Mouse (Mus musculus): ENCODE data around the gene Asic5. TPM values are rescaled to one million over a fixed set of nuclear protein-coding genes. Genes with fewer than 3 reads are reported as not detected.

The Asic5 gene
- polyA plus RNA-seq, 1 experiment from 2014 or later, result not detected

DNA sequence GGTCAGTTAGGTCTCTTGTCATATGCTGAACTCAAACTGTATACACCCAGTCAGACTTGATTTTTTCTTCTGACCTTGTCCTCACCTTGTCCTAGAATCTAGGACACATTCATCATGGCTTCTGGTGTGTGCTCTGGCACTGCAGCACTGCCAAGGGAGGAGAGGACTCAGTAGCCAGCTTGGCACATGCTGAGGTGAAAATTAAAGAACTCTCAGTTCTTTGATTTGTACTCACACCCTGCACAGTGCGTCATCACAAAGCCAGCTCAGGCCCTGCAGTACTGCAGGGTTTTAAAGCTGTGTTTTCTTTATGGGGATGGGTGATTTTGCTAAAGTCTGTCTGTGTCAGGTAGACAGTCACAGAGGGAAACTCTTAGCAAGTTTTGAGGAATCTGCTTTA, 45.2 kb downstream of the Asic5 start:
- Histone ChIP-seq H3K9ac (ENCODE audit: low read length) (no peak overlapping the region), H3K9me3 (ENCODE audit: control insufficient read depth, low read length) (no peaks in the 10 kb centered on the region), H3K36me3 (ENCODE audit: control insufficient read depth, insufficient read depth, low read length) (no peaks in the 10 kb centered on the region), H3K4me3 (ENCODE audit: low read depth, low read length) (no peak overlapping the region), H3K4me2 (ENCODE audit: low read depth) (no peak overlapping the region), H3K27ac (ENCODE audit: low read depth, low read length) (no peak overlapping the region), H3K4me1 (ENCODE audit: control insufficient read depth, insufficient read depth, low read length) (no peaks in the 10 kb centered on the region), H3K27me3 (ENCODE audit: control insufficient read depth, insufficient read depth, low read length) (no peaks in the 10 kb centered on the region)
- DNase-seq (ENCODE audit: low spot score) (no peak), ATAC-seq (ENCODE audit: insufficient read depth, low FRiP score, low TSS enrichment) (no peak)
- 78% methylated on average over 1 of the region's 1 CpGs for WGBS

DNA sequence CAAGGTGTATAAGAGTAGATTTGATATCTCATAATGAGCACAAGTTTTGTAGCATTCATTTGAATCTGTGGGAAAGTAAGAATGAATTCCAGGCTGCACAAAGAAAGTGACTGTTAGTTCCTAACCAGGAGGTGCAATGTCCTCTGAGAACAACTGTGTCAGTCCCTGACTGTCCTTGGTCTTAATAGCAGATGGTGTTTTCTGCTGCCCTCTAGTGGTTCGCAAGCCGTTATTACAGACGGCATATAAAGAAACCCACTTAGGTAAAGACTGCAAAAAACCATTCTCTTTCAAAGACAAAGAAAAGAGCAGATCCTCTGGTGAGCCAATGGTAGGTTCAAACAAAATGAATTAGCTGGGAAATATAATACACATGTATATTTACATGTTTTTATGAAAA, 47.1 kb downstream of the Asic5 start:
- Histone ChIP-seq H3K27ac (ENCODE audit: low read depth, low read length) (no peak overlapping the region), H3K4me1 (ENCODE audit: control insufficient read depth, insufficient read depth, low read length) (no peaks in the 10 kb centered on the region), H3K27me3 (ENCODE audit: control insufficient read depth, insufficient read depth, low read length) (no peaks in the 10 kb centered on the region), H3K9me3 (ENCODE audit: control insufficient read depth, low read length) (no peaks in the 10 kb centered on the region), H3K4me3 (ENCODE audit: low read depth, low read length) (no peak overlapping the region), H3K4me2 (ENCODE audit: low read depth) (no peak overlapping the region), H3K36me3 (ENCODE audit: control insufficient read depth, insufficient read depth, low read length) (no peaks in the 10 kb centered on the region), H3K9ac (ENCODE audit: low read length) (no peak overlapping the region)
- WGBS, result 4% methylated on average over 3 of the region's 3 CpGs
- ATAC-seq (ENCODE audit: insufficient read depth, low FRiP score, low TSS enrichment) (peak; percentile 72; the same call in 1 of the 2 replicates), DNase-seq (ENCODE audit: low spot score) (peak; percentile 27)

DNA sequence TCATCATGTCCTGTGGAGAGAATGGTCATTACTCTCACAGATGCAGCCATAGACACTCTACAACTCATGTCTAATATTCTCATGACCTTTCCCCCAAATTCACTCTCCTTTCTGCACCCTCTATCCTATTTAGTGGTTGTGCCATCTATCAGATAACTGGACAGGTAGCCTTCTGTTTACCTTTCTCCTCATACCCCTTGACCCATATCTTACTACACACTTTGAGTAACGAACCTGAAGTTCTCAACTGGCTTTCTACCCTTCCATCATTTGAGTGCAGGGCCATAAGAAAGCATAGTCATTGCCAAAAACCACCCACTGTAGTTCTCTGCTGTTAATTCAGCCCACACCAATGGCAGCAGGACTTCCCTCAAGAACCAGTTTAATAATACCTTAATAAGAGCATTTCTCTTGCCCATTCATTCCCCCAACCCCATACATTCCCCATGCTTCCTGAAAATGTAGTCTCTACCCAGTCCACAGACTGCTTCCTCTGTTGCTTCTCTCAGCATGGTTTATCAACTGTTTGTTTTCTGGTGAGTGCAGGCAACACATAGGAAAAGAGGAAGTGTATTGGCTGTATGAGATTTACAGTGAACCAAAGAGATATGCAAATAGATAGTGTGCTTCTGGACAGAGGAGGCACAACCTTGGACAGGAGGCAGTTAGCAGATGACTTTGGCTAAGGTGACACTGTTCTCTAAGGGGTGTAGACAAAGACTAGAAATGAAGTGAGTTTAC, 48.1 kb downstream of the Asic5 start:
- Histone ChIP-seq H3K4me1 (ENCODE audit: control insufficient read depth, insufficient read depth, low read length) (no peaks in the 10 kb centered on the region), H3K9ac (ENCODE audit: low read length) (no peak overlapping the region), H3K27ac (ENCODE audit: low read depth, low read length) (no peak overlapping the region), H3K27me3 (ENCODE audit: control insufficient read depth, insufficient read depth, low read length) (no peaks in the 10 kb centered on the region), H3K4me3 (ENCODE audit: low read depth, low read length) (no peak overlapping the region), H3K4me2 (ENCODE audit: low read depth) (no peak overlapping the region), H3K9me3 (ENCODE audit: control insufficient read depth, low read length) (no peaks in the 10 kb centered on the region), H3K36me3 (ENCODE audit: control insufficient read depth, insufficient read depth, low read length) (no peaks in the 10 kb centered on the region)
- no peak for ATAC-seq (ENCODE audit: insufficient read depth, low FRiP score, low TSS enrichment)
- 78% methylated on average over 1 of the region's 1 CpGs for WGBS
- DNase-seq (ENCODE audit: low spot score), result no peak

DNA sequence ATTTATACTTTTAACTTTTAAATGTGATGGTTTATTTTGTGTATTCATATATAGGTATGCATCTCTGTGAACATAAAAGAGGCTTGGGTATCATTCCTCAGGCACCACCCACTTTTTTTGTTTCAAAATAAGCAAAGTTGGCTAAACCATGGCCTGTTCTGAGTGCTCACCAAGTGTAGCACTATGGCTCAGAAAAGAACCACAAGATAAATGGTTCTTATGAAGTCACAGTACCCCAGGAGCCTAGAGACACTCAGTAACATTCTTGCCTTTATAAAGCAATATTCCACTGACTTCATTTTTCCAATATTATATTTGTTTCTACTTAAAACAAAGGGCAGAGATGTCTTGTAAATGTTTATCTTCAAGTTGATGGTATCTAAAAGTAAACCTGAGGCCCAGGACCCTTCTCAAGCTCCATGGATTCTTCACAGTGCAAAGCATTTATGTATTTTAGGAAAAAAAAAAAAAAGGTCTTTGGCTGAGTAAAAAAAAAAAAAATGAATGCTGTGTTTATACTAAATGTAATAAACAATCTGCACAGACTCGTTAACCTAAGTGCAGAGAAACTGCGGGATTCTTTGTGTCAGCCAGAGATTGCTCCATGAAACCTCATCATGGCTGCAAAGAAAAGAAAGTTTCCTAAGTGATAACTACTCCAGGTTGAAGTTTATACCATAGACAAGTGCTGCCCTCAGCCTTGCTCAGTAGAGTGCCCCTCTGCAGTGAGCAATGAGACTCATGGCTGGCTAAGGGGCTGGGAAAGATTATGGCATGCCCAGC, 54.4 kb downstream of the Asic5 start:
- no peak for DNase-seq (ENCODE audit: low spot score)
- 82% methylated on average over 2 of the region's 2 CpGs for WGBS
- no peak overlapping the region for H3K9ac ChIP-seq (ENCODE audit: low read length)
- H3K4me3 ChIP-seq (ENCODE audit: low read depth, low read length), result no peak overlapping the region
- H3K4me1 ChIP-seq (ENCODE audit: control insufficient read depth, insufficient read depth, low read length), result no peaks in the 10 kb centered on the region
- no peaks in the 10 kb centered on the region for H3K9me3 ChIP-seq (ENCODE audit: control insufficient read depth, low read length)
- H3K27me3 ChIP-seq (ENCODE audit: control insufficient read depth, insufficient read depth, low read length), result no peaks in the 10 kb centered on the region
- no peak overlapping the region for H3K4me2 ChIP-seq (ENCODE audit: low read depth)
- no peaks in the 10 kb centered on the region for H3K36me3 ChIP-seq (ENCODE audit: control insufficient read depth, insufficient read depth, low read length)
- ATAC-seq (ENCODE audit: insufficient read depth, low FRiP score, low TSS enrichment), result no peak
- H3K27ac ChIP-seq (ENCODE audit: low read depth, low read length), result no peak overlapping the region

DNA sequence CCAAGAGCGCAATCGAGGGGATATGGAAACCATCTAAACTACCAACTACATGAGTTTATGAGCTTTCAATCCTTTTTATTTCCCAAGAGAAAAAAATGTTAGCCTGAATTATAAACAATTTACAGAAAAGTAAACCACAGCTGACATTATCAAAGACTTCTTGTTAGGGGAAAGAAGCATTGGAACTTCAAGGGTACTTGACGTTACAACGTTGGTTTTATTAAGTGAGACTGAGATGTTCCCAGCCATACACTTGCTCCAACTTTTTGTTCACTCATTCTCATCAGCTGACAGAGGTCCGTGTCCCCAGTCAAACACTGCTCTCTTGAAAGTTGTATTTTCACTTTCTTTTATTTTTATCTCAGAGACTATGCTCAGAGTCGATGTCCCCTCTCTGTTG, 61.6 kb downstream of the Asic5 start:
- H3K9me3 ChIP-seq (ENCODE audit: control insufficient read depth, low read length), result no peaks in the 10 kb centered on the region
- H3K4me2 ChIP-seq (ENCODE audit: low read depth), result no peak overlapping the region
- H3K4me3 ChIP-seq (ENCODE audit: low read depth, low read length), result no peak overlapping the region
- H3K27me3 ChIP-seq (ENCODE audit: control insufficient read depth, insufficient read depth, low read length), result no peaks in the 10 kb centered on the region
- H3K36me3 ChIP-seq (ENCODE audit: control insufficient read depth, insufficient read depth, low read length), result no peaks in the 10 kb centered on the region
- no peaks in the 10 kb centered on the region for H3K4me1 ChIP-seq (ENCODE audit: control insufficient read depth, insufficient read depth, low read length)
- ATAC-seq (ENCODE audit: insufficient read depth, low FRiP score, low TSS enrichment) (no peak), DNase-seq (ENCODE audit: low spot score) (no peak)
- H3K27ac ChIP-seq (ENCODE audit: low read depth, low read length), result no peak overlapping the region
- 88% methylated on average over 6 of the region's 6 CpGs for WGBS
- no peak overlapping the region for H3K9ac ChIP-seq (ENCODE audit: low read length)

DNA sequence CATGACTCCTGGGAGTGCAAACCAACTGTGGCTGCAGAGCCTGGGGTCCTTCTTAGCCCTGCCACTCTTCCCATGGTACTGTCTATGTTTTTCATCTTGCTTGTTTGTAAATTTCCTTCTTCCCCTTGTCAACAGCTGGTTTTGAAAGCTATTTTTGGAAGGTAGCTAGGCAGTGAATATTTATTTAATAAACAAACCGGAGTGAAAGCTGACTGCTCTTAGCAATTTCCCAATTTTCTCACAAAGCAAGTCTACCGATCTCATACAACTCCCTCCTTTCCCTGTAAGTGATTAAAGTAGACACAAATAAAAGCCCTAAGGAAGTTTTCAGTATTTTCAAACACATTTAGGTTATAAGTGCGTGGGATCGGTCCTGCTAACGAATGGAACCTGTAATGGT, 62.8 kb downstream of the Asic5 start:
- H3K27me3 ChIP-seq (ENCODE audit: control insufficient read depth, insufficient read depth, low read length), result no peaks in the 10 kb centered on the region
- no peaks in the 10 kb centered on the region for H3K9me3 ChIP-seq (ENCODE audit: control insufficient read depth, low read length)
- no peaks in the 10 kb centered on the region for H3K36me3 ChIP-seq (ENCODE audit: control insufficient read depth, insufficient read depth, low read length)
- DNase-seq (ENCODE audit: low spot score) (no peak), ATAC-seq (ENCODE audit: insufficient read depth, low FRiP score, low TSS enrichment) (no peak)
- 87% methylated on average over 5 of the region's 5 CpGs for WGBS
- no peaks in the 10 kb centered on the region for H3K4me1 ChIP-seq (ENCODE audit: control insufficient read depth, insufficient read depth, low read length)
- H3K4me2 ChIP-seq (ENCODE audit: low read depth), result no peak overlapping the region
- H3K4me3 ChIP-seq (ENCODE audit: low read depth, low read length), result no peak overlapping the region
- no peak overlapping the region for H3K9ac ChIP-seq (ENCODE audit: low read length)
- H3K27ac ChIP-seq (ENCODE audit: low read depth, low read length), result no peak overlapping the region

DNA sequence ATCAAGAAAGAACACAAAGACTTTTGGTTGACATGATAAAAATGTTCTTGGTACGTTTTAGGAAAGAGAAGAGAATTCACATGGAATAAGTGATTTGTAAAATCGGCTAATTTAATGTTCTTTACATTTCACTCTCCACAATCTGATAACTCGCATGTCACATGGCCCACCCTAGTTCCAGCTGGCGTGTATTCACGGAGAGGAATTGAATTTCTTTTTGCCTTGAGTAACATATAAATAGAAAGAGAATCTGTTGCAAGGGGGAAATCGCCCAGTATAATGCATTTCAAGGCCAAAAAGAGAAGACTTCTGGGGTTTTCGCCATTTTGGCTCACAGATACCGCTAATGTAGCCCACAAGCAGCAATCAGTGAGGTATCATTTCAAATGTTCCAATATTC, 64.0 kb downstream of the Asic5 start:
- H3K4me1 ChIP-seq (ENCODE audit: control insufficient read depth, insufficient read depth, low read length), result no peaks in the 10 kb centered on the region
- 90% methylated on average over 8 of the region's 8 CpGs for WGBS
- H3K27me3 ChIP-seq (ENCODE audit: control insufficient read depth, insufficient read depth, low read length), result no peaks in the 10 kb centered on the region
- H3K4me2 ChIP-seq (ENCODE audit: low read depth), result no peak overlapping the region
- H3K4me3 ChIP-seq (ENCODE audit: low read depth, low read length), result no peak overlapping the region
- ATAC-seq (ENCODE audit: insufficient read depth, low FRiP score, low TSS enrichment), result no peak
- DNase-seq (ENCODE audit: low spot score), result no peak
- no peaks in the 10 kb centered on the region for H3K9me3 ChIP-seq (ENCODE audit: control insufficient read depth, low read length)
- no peak overlapping the region for H3K27ac ChIP-seq (ENCODE audit: low read depth, low read length)
- no peak overlapping the region for H3K9ac ChIP-seq (ENCODE audit: low read length)
- H3K36me3 ChIP-seq (ENCODE audit: control insufficient read depth, insufficient read depth, low read length), result no peaks in the 10 kb centered on the region

DNA sequence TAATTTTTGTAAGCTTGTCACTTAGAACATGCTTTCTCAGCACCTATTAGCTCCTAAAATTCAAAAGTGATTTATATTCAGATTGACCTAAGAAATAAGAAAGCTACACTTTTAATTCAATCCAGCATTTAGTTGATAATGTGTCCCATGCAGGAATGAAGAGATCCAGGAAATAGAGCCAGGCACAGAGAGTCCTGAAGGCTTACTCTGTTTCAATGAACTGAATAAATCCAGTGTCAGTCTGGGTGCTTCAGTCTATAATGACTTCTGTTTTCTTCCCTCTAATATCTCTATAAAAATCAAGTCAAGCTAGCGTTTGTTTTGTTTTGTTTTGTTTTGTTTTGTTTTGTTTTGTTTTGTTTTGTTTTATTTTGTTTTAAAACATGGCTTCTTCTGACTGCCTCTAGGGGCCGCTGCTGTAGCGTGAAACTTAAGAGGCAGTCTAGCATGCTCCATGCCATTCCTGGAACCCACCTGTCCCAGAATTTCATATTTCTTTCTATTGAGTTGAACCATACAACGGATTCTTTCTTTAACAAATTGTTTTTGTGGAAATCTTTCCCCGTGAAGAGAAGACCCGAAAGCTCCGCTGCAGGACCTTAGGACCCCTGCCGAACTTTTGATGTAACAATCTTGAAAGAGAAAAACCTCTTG, 65.1 kb downstream of the Asic5 start:
- WGBS, result 34% methylated on average over 8 of the region's 8 CpGs
- no peak overlapping the region for H3K4me2 ChIP-seq (ENCODE audit: low read depth)
- ATAC-seq (ENCODE audit: insufficient read depth, low FRiP score, low TSS enrichment), result 0 out of 2 replicates have a peak, but pooled peaks have one; percentile 50
- no peaks in the 10 kb centered on the region for H3K36me3 ChIP-seq (ENCODE audit: control insufficient read depth, insufficient read depth, low read length)
- H3K9me3 ChIP-seq (ENCODE audit: control insufficient read depth, low read length), result no peaks in the 10 kb centered on the region
- no peak overlapping the region for H3K27ac ChIP-seq (ENCODE audit: low read depth, low read length)
- H3K9ac ChIP-seq (ENCODE audit: low read length), result no peak overlapping the region
- H3K27me3 ChIP-seq (ENCODE audit: control insufficient read depth, insufficient read depth, low read length), result no peaks in the 10 kb centered on the region
- no peak overlapping the region for H3K4me3 ChIP-seq (ENCODE audit: low read depth, low read length)
- H3K4me1 ChIP-seq (ENCODE audit: control insufficient read depth, insufficient read depth, low read length), result no peaks in the 10 kb centered on the region
- peak; percentile 53 for DNase-seq (ENCODE audit: low spot score)
